Mouse (Mus musculus) splenic B cell, adult 2 months (primary cell): Measurements from ENCODE around the gene Olfr611.
"Not testable (repeated sequence)": the region's sequence is repeated elsewhere in the genome, so short reads cannot be mapped to it uniquely, and the experiment has no call there.

Experiments used
- DNase-seq: peaks from one replicate; pipeline ENCODE4 v3.0.0-alpha.2; 2011; ENCODE audit warnings: low read depth, low spot score
- H3K27me3 ChIP-seq: 2 replicates; pipeline ENCODE4 v1.6.1; 2012; ENCODE audit warnings: mild to moderate bottlenecking, low read length, moderate library complexity, mixed read lengths; ENCODE audit not compliant: control insufficient read depth, poor library complexity, insufficient read depth, severe bottlenecking
- H3K36me3 ChIP-seq: 2 replicates; pipeline ENCODE4 v1.6.1; 2012; ENCODE audit warnings: mild to moderate bottlenecking, low read length, moderate library complexity, mixed read lengths; ENCODE audit not compliant: control insufficient read depth, poor library complexity, insufficient read depth, severe bottlenecking

Olfr611 gene

DNA sequence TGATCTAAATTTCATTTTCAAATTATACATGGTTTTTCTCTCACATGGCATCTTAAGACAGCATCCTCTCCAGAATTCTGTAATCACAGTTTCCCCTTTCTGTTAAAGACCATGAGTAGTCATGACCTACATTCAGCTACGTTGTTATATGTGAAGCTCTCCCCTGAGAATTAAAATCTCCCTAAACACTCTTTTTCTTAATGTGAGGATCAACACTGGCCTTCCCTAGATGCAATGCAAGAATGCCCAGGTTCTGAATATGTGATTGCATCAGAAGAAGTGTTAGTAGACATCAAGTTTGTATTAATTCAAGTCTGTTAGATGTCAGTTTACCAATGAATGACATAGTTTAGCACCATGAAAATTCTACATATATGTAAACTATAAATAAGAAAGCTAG is at the start of gene Olfr611:
Olfr611 (minus strand) TSS at position 101 of the 400 bp plus-strand sequence.
- H3K36me3 ChIP-seq, DNase-seq, H3K27me3 ChIP-seq: not testable (repeated sequence)

DNA sequence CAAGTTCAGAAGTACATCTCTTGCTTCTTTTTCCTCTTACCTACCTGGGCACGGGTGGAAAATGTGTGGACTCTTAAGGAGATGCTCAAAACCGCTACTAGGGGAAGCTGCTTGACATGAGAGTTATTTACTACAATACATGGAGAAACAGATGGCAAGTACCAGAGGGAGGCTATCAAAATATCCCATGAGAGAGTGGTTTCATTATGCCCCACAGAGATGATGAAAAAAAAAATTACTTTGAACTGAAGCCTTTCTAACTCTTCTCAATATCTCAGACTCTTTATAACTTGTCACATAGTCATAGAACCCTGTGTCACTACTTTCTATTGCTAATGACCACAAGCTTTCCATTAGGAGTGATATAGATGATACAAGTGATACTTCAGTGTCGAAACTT is 48.4 kb upstream of the Olfr611 start, which contains the start of gene Olfr616:
Olfr616 (minus strand) TSS at position 101 of the 400 bp plus-strand sequence.
- H3K36me3 ChIP-seq: no peaks in the 10 kb centered on the region
- 0 out of 2 replicates have a peak, but pooled peaks cover 2% of the 10 kb centered on the region for H3K27me3 ChIP-seq
- no peak for DNase-seq

DNA sequence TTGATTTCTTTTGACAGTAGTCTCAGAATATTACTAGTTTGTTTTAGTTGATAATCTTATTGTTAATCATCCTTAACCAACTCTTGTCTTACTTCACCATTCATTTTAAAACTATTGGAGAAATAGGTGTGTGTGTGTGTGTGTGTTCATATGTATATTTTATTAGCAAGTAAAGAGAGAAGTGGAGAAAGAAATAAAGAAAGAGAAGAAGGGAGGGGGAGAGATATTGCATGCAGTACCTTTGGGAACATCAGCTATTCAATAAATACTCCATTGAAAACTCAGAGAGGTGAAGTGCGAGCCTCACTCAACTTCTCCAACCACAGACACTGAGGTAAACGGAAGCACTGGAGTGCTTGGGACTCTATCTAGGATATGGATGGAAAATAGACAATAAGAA is 35.1 kb upstream of the Olfr611 start, which contains the start of gene Olfr615:
Olfr615 (plus strand) TSS at position 301 of the 400 bp plus-strand sequence.
- Histone ChIP-seq H3K27me3 (no peaks in the 10 kb centered on the region), H3K36me3 (no peaks in the 10 kb centered on the region)
- DNase-seq: no peak

DNA sequence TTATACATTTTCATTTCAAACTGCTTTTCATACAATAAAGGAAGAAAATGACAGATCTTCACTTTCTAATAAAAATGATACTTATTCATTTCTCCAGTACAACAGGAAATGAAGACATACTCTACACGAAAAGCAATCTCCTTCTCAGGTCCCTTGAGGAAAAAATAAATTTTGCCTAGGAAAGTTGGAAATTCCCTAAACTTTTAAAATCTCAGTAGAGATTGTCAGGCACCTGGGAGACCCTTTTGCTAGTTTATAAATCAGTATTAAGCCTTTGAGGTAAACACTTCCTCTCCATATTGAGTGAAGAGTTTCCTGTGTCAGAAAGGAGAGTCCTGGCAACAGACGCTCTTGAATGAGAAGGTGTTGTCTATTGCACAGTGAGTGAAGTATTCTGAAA is 27.1 kb upstream of the Olfr611 start, which contains the start of gene Olfr613:
Olfr613 (plus strand) TSS at position 301 of the 400 bp plus-strand sequence.
- H3K27me3 ChIP-seq: no peaks in the 10 kb centered on the region
- no peaks in the 10 kb centered on the region for H3K36me3 ChIP-seq
- no peak for DNase-seq

DNA sequence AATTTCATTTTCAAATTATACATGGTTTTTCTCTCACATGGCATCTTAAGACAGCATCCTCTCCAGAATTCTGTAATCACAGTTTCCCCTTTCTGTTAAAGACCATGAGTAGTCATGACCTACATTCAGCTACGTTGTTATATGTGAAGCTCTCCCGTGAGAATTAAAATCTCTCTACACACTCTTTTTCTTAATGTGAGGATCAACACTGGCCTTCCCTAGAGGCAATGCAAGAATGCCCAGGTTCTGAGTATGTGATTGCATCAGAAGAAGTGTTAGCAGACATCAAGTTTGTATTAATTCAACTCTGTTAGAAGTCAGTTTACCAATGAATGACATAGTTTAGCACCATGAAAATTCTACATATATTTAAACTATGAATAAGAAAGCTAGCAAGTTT is 22.0 kb upstream of the Olfr611 start, which contains the start of gene Olfr612:
Olfr612 (minus strand) TSS at position 101 of the 400 bp plus-strand sequence.
- DNase-seq, H3K36me3 ChIP-seq, H3K27me3 ChIP-seq: not testable (repeated sequence)

DNA sequence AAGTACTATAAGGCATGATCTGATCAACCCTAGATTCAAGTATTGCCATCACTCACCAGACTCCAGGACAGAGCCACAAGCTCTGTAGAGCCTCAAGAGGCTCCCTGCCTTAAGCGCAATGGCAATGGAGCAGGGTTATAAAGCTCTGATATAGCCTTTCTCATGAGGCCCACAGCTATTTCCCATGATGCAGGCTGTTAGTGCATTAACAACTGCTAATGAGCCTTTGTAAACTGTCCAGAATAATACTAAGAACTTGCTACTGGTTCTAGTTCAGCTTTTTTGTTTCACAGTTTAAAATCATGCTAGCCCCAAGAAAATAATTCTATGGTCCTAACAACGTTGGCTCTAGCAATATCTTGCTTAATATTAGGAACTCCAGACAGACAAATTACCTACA is 8.6 kb downstream of the Olfr611 start, which contains the start of gene Olfr610:
Olfr610 (minus strand) TSS at position 101 of the 400 bp plus-strand sequence.
- DNase-seq: no peak
- Histone ChIP-seq H3K27me3 (no peaks in the 10 kb centered on the region), H3K36me3 (no peaks in the 10 kb centered on the region)

DNA sequence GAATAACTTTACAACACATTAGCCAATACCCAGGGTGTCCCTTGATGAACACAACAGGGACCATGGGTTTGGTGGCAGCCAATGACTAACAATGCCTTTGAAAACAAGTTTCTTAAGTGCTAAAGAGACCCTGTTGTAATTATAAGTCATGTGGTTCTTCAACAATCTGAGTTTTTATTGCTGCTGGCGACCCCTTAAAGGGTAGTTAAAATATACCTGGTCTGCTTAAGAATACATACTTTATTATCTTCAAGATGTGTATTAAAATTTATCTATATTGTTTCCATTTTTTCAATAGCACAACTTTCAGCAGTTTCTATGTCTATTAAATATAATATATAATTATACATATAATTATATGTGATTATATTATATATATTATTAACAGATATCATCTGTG is 22.7 kb downstream of the Olfr611 start, which contains the start of gene Olfr609:
Olfr609 (minus strand) TSS at position 101 of the 400 bp plus-strand sequence.
- H3K27me3 ChIP-seq: no peaks in the 10 kb centered on the region
- no peaks in the 10 kb centered on the region for H3K36me3 ChIP-seq
- no peak for DNase-seq

DNA sequence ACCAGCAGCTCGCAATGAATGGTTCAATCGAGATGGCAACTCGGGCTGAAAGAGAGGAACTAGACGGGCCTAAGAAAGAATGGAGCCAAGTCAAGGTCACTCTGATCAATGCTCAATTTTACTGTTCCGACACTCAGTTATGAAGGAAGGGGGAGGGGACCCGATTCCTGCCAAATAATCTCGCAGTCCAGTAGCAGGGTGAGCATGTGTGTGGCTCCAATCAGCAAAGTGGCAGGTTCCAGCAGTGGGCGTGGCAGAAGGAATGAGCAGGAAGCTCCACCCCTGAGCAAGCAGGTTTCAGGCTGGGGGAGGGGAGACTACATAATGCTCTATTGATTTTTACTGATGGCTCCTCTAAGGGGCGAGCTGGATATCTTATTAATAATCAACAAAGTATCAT is 43.5 kb downstream of the Olfr611 start:
- not testable (repeated sequence) for H3K36me3 ChIP-seq, H3K27me3 ChIP-seq, DNase-seq

DNA sequence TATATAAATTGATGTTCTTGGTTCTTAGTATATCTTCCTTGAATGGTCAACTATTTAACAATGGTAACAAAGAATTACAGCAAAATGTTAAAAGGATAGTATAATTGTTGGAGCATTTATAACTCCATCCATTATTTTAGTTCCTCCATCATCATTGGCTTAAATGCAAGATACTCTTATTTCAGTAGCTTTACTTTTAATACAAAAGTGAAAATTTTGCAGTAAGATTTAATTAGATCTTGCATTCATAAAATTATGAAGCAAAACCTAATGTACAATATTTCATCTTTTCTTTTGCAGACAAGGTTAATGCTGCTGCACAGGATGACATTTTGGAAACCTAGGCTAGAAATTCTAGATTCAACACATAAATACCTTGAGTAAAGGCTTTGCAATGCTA is 51.1 kb downstream of the Olfr611 start, which contains the start of gene Olfr608:
Olfr608 (plus strand) TSS at position 301 of the 400 bp plus-strand sequence.
- no peaks in the 10 kb centered on the region for H3K27me3 ChIP-seq

More for the DNA sequence above, 51.1 kb downstream of the Olfr611 start, which contains the start of gene Olfr608:
- no peak for DNase-seq
- H3K36me3 ChIP-seq: no peaks in the 10 kb centered on the region
